8 mouse cellular contexts compared by ENCODE assay signal in genomic region chr16:58523972-58524850, GRCm38 (mm10). TPM values are rescaled to one million over a fixed set of nuclear protein-coding genes. Genes with fewer than 3 reads are reported as not detected.
DNase-seq lines count a peak whose midpoint lies in the region; ATAC-seq and TF ChIP-seq lines count a peak whose summit lies in the region.

Gene St3gal6, minus strand, starts transcription at chr16:58524243.

- peak within 1 kb of the TSS; percentile 62 for H3K9ac ChIP-seq in embryonic facial prominence, embryonic 15.5 days
- peak within 1 kb of the TSS; percentile 94 for H3K9ac ChIP-seq in heart, embryonic 15.5 days

- H3K27me3 ChIP-seq in megakaryocyte, embryonic 14.5 days (replicated peaks): no peaks in the 10 kb centered on the region
- H3K27me3 ChIP-seq in embryonic facial prominence, embryonic 15.5 days: no peaks in the 10 kb centered on the region
- no peaks in the 10 kb centered on the region for H3K27me3 ChIP-seq in heart, embryonic 15.5 days
- H3K27me3 ChIP-seq in limb, embryonic 10.5 days (ENCODE audit: low read depth, poor library complexity, severe bottlenecking): no peaks in the 10 kb centered on the region

- WGBS in embryonic facial prominence, embryonic 15.5 days: 83% methylated on average over 12 of the region's 12 CpGs
- WGBS in heart, embryonic 15.5 days: 73% methylated on average over 12 of the region's 12 CpGs
- 78% methylated on average over 12 of the region's 12 CpGs for WGBS in limb, embryonic 10.5 days
- 87% methylated on average over 12 of the region's 12 CpGs for WGBS in olfactory bulb, adult 2 months

- no peaks in the 10 kb centered on the region for H3K9me3 ChIP-seq in megakaryocyte, embryonic 14.5 days
- no peaks in the 10 kb centered on the region for H3K9me3 ChIP-seq in embryonic facial prominence, embryonic 15.5 days (replicated peaks)
- H3K9me3 ChIP-seq in heart, embryonic 15.5 days (replicated peaks): no peaks in the 10 kb centered on the region
- 0 out of 2 replicates have a peak, but pooled peaks cover 5% of the 10 kb centered on the region for H3K9me3 ChIP-seq in limb, embryonic 10.5 days (replicated peaks)

- no peak for TF ChIP-seq CTCF in olfactory bulb, adult 2 months (IDR thresholded peaks at IDR 0.05; ENCODE audit: insufficient read depth, low read depth, low read length)

- H3K4me3 ChIP-seq in megakaryocyte, embryonic 14.5 days (replicated peaks): peak within 1 kb of the TSS; percentile 99
- peak within 1 kb of the TSS; percentile 77 for H3K4me3 ChIP-seq in embryonic facial prominence, embryonic 15.5 days (replicated peaks)
- H3K4me3 ChIP-seq in heart, embryonic 15.5 days: peak within 1 kb of the TSS; percentile 94
- H3K4me3 ChIP-seq in limb, embryonic 10.5 days: peak within 1 kb of the TSS; percentile 83
- peak within 1 kb of the TSS; percentile 55 for H3K4me3 ChIP-seq in olfactory bulb, adult 2 months (ENCODE audit: insufficient read depth, low read depth, low read length)

- ATAC-seq in megakaryocyte, adult 5-6 weeks (ENCODE audit: poor library complexity, severe bottlenecking): no peak
- ATAC-seq in embryonic facial prominence, embryonic 15.5 days (ENCODE audit: insufficient number of reproducible peaks, low FRiP score, low TSS enrichment, low read depth): no peak
- no peak for ATAC-seq in heart, embryonic 15.5 days (replicated peaks; ENCODE audit: insufficient number of reproducible peaks, insufficient read depth, low FRiP score, low read depth)

- peak within 1 kb of the TSS; percentile 72 for H3K27ac ChIP-seq in embryonic facial prominence, embryonic 15.5 days (replicated peaks)
- H3K27ac ChIP-seq in heart, embryonic 15.5 days: peak within 1 kb of the TSS; percentile 92
- peak within 1 kb of the TSS; percentile 93 for H3K27ac ChIP-seq in limb, embryonic 10.5 days
- H3K27ac ChIP-seq in olfactory bulb, adult 2 months (ENCODE audit: insufficient read depth, low read depth, low read length): no peak within 1 kb of the TSS; the same call in 1 of the 2 replicates

- H3K4me1 ChIP-seq in megakaryocyte, embryonic 14.5 days: peaks cover 63% of the 10 kb centered on the region
- H3K4me1 ChIP-seq in embryonic facial prominence, embryonic 15.5 days: 0 out of 2 replicates have a peak, but pooled peaks cover 6% of the 10 kb centered on the region
- H3K4me1 ChIP-seq in heart, embryonic 15.5 days (replicated peaks): peaks cover 10% of the 10 kb centered on the region
- peaks cover 24% of the 10 kb centered on the region for H3K4me1 ChIP-seq in limb, embryonic 10.5 days
- H3K4me1 ChIP-seq in olfactory bulb, adult 2 months (ENCODE audit: control insufficient read depth, insufficient read depth, low read length): no peaks in the 10 kb centered on the region

- no peak for DNase-seq in limb, embryonic 10.5 days (ENCODE audit: low spot score)
- no peak for DNase-seq in cerebellum, adult 9-11 months
- no peak for DNase-seq in cerebellum, postnatal 10 days

- peaks cover 6% of the 10 kb centered on the region for H3K36me3 ChIP-seq in megakaryocyte, embryonic 14.5 days (replicated peaks; ENCODE audit: low read length)
- no peaks in the 10 kb centered on the region for H3K36me3 ChIP-seq in embryonic facial prominence, embryonic 15.5 days
- H3K36me3 ChIP-seq in heart, embryonic 15.5 days: no peaks in the 10 kb centered on the region
- no peaks in the 10 kb centered on the region for H3K36me3 ChIP-seq in limb, embryonic 10.5 days

- TF ChIP-seq POLR2A in olfactory bulb, adult 2 months (IDR thresholded peaks at IDR 0.05; ENCODE audit: insufficient read depth, low read depth, low read length): no peak

- H3K4me2 ChIP-seq in embryonic facial prominence, embryonic 15.5 days (replicated peaks): peak within 1 kb of the TSS; percentile 91
- peak within 1 kb of the TSS; percentile 92 for H3K4me2 ChIP-seq in heart, embryonic 15.5 days

RNA-seq across cellular contexts. Expression of gene St3gal6, which starts in this region (rescaled TPM):
- 157 and 159 TPM in 2 replicates for polyA plus RNA-seq in megakaryocyte, embryonic 14.5 days (2012; ENCODE audit: insufficient read depth, low replicate concordance)
- total RNA-seq in megakaryocyte, adult 5-6 weeks (2015): 9.4 and 15.6 TPM in 2 replicates
- total RNA-seq in megakaryocyte, adult 5-6 weeks (2017): 11.9 and 17.3 TPM in 2 replicates
- polyA plus RNA-seq in embryonic facial prominence, embryonic 15.5 days (2015; fragmentation: Nextera tagmentation; extraction: Ambion mirVana): 15.0 and 17.6 TPM in 2 replicates
- polyA plus RNA-seq in heart, embryonic 15.5 days (2015; fragmentation: Nextera tagmentation; extraction: Ambion mirVana): 16.5 and 17.5 TPM in 2 replicates
- 10.8 and 13.5 TPM in 2 replicates for polyA plus RNA-seq in limb, embryonic 10.5 days (2016; fragmentation: Nextera tagmentation; extraction: Ambion mirVana)
- not detected in 2 replicates for polyA plus RNA-seq in olfactory bulb, adult 2 months (2012; ENCODE audit: insufficient read depth, insufficient read length, low replicate concordance, missing spikeins)

Comparison
In these comparisons a context has a peak if more than half of its experiments do, and no peak if none do; other contexts are left out.
1. RNA of gene St3gal6 (polyA plus RNA-seq): 157 to 159 TPM in megakaryocyte, embryonic 14.5 days, 15.0 to 17.6 TPM in embryonic facial prominence, embryonic 15.5 days, 16.5 to 17.5 TPM in heart, embryonic 15.5 days and 10.8 to 13.5 TPM in limb, embryonic 10.5 days; not detected in olfactory bulb, adult 2 months; every median in the first group is over 10 times any median in the second.
2. Peak in every context shown above with its lines, with median percentiles within 50 percentile points of each other: H3K4me3 ChIP-seq.